Mouse (Mus musculus): ENCODE data around the gene Nrtn. TPM values are rescaled to one million over a fixed set of nuclear protein-coding genes. Genes with fewer than 3 reads are reported as not detected.
A peak's percentile ranks its signal among the peaks of the same experiment; 100 is the strongest.

The Nrtn gene
- polyA plus RNA-seq, 1 experiment from 2014 or later, result 11.8 TPM

DNA sequence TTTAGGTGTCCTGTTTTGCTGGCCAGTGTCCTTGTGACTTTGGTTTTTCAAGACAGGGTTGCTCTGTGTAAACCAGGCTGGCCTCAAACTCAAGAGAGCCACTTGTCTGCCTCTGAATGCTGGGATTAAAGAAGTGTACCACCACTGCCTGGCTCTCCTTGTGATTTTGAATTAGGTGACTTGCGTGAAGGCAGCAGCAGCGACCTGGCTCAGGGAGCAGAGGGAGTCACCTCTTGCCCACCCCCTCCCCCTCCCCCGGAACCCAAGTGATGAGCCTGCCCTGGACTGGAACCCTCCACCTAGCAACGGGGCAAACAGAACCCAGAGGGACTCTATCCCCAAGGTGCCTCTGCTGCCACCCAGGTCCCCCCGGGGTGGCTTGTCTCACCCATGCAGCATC is 12.6 kb upstream of the Nrtn start, which contains the start of gene Prr22:
Gene Prr22 (plus strand): TSS at position 301 of the 400 bp plus-strand sequence.
- no peak within 1 kb of the TSS for H3K4me2 ChIP-seq (ENCODE audit: low read length)
- no peaks in the 10 kb centered on the region for H3K9me3 ChIP-seq (replicated peaks; ENCODE audit: low read length)
- H3K9ac ChIP-seq (ENCODE audit: low read depth, low read length), result no peak within 1 kb of the TSS
- 88% methylated on average over 5 of the region's 5 CpGs for WGBS
- H3K4me1 ChIP-seq (replicated peaks; ENCODE audit: insufficient read depth, low read length), result peaks cover 6% of the 10 kb centered on the region; the same call in 1 of the 2 replicates
- H3K4me3 ChIP-seq (replicated peaks; ENCODE audit: low read depth, low read length), result no peak within 1 kb of the TSS
- no peak for TF ChIP-seq CTCF (IDR thresholded peaks at IDR 0.05; ENCODE audit: low read depth)
- ATAC-seq (replicated peaks; ENCODE audit: low FRiP score, low read depth), result no peak
- H3K36me3 ChIP-seq (ENCODE audit: insufficient read depth, low read length), result peaks cover 27% of the 10 kb centered on the region
- H3K27me3 ChIP-seq (ENCODE audit: insufficient read depth, low read length), result no peaks in the 10 kb centered on the region
- DNase-seq (ENCODE audit: low spot score), result no peak
- H3K27ac ChIP-seq, result no peak within 1 kb of the TSS

DNA sequence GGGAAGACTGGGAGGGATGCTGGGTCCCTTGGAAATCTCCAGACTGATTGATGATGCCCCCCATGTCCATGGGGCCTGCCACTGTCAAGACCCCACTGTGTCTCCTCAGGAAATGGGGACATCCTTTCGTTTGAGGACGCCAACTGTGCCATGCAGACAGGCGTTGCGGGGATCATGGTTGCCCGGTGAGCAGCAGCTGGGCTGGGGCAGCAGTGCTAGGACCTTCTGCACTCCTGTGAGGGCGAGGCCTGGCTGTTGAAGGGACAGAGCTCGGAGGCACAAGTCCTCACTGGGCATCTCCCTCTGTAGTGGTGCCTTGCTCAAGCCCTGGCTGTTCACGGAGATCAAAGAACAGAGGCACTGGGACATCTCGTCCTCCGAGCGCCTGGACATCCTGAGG is 11.6 kb upstream of the Nrtn start:
- no peak overlapping the region for H3K4me3 ChIP-seq (replicated peaks; ENCODE audit: low read depth, low read length)
- H3K27me3 ChIP-seq (ENCODE audit: insufficient read depth, low read length), result no peaks in the 10 kb centered on the region
- no peak for ATAC-seq (replicated peaks; ENCODE audit: low FRiP score, low read depth)

DNA sequence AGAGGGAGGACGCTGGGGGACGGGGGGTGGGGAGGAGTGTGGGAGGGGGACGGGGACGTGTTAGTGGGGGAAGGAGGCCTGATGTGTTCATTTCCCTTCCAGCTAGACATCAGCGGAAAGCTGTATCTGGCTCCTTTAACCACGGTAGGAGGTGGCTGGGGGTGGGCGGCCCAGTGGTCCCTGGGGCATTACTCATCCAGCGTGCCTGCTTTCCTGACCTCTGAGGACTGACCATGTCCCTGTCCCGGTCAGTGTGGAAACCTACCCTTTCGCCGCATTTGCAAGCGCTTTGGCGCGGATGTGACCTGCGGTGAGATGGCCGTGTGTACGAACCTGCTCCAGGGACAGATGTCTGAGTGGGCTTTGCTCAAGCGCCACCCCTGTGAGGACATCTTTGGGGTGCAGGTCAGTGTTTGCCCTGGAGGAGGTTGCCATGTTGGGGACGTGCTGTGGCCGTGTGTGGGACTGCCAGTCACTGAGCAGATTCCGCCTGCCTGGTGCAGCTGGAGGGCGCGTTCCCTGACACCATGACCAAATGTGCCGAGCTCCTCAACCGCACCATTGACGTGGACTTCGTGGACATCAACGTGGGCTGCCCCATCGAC is 10.3 kb upstream of the Nrtn start:
- no peak for ATAC-seq (replicated peaks; ENCODE audit: low FRiP score, low read depth)
- no peak overlapping the region for H3K4me3 ChIP-seq (replicated peaks; ENCODE audit: low read depth, low read length)
- no peak overlapping the region for H3K9ac ChIP-seq (ENCODE audit: low read depth, low read length)
- WGBS, result 95% methylated on average over 29 of the region's 29 CpGs
- H3K27me3 ChIP-seq (ENCODE audit: insufficient read depth, low read length), result no peaks in the 10 kb centered on the region
- H3K4me1 ChIP-seq (replicated peaks; ENCODE audit: insufficient read depth, low read length), result peaks cover 8% of the 10 kb centered on the region; the same call in 1 of the 2 replicates
- no peak for DNase-seq (ENCODE audit: low spot score)
- H3K9me3 ChIP-seq (replicated peaks; ENCODE audit: low read length), result no peaks in the 10 kb centered on the region
- no peak for TF ChIP-seq CTCF (IDR thresholded peaks at IDR 0.05; ENCODE audit: low read depth)
- no peak overlapping the region for H3K27ac ChIP-seq
- no peak overlapping the region for H3K4me2 ChIP-seq (ENCODE audit: low read length)
- peaks cover 27% of the 10 kb centered on the region for H3K36me3 ChIP-seq (ENCODE audit: insufficient read depth, low read length)

More for the DNA sequence above, 11.6 kb upstream of the Nrtn start:
- Histone ChIP-seq H3K9me3 (replicated peaks; ENCODE audit: low read length) (no peaks in the 10 kb centered on the region), H3K4me2 (ENCODE audit: low read length) (no peak overlapping the region), H3K9ac (ENCODE audit: low read depth, low read length) (no peak overlapping the region), H3K4me1 (replicated peaks; ENCODE audit: insufficient read depth, low read length) (peaks cover 6% of the 10 kb centered on the region; the same call in 1 of the 2 replicates), H3K36me3 (ENCODE audit: insufficient read depth, low read length) (peaks cover 27% of the 10 kb centered on the region), H3K27ac (no peak overlapping the region)
- WGBS, result 95% methylated on average over 11 of the region's 11 CpGs
- no peak for TF ChIP-seq CTCF (IDR thresholded peaks at IDR 0.05; ENCODE audit: low read depth)
- no peak for DNase-seq (ENCODE audit: low spot score)

DNA sequence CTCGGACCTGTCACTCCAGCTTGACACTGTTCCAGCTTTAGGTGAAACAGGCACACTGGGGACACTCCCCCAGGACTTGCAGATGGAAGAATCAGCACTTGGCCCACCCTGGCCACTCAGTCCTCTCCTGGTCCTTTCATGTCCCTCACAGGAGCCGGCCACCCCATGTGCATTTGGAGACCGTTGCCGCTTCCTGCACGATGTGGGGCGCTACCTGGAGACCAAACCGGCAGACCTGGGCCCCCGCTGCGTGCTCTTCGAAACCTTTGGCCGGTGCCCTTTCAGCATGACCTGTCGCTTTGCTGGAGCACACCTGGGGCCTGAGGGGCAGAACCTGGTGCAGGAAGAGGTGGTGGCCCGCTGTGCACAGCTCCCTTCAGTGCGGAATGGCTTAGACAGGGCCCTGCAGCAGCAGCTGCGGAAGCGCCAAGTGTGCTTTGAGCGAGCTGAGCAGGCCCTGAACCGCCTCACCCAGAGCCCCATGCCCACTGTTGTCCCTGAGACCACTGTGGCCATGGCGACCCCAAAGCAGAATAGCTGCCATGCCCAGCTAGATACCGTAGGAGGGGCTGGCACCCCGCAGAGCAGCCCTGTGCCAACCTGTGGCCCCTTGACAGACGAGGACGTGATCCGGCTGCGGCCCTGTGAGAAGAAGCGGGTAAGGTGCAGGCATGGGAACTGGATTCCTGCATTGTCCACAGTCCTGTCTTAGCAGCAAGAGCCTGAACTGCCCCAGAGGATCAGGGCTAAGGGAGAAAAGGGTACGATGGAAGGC is 9.5 kb upstream of the Nrtn start:
- DNase-seq (ENCODE audit: low spot score) (no peak), ATAC-seq (replicated peaks; ENCODE audit: low FRiP score, low read depth) (no peak)
- no peak overlapping the region for H3K4me2 ChIP-seq (ENCODE audit: low read length)
- no peak overlapping the region for H3K4me3 ChIP-seq (replicated peaks; ENCODE audit: low read depth, low read length)
- no peak overlapping the region for H3K27ac ChIP-seq
- peaks cover 27% of the 10 kb centered on the region for H3K36me3 ChIP-seq (ENCODE audit: insufficient read depth, low read length)
- H3K9me3 ChIP-seq (replicated peaks; ENCODE audit: low read length), result no peaks in the 10 kb centered on the region
- no peak for TF ChIP-seq CTCF (IDR thresholded peaks at IDR 0.05; ENCODE audit: low read depth)
- no peaks in the 10 kb centered on the region for H3K27me3 ChIP-seq (ENCODE audit: insufficient read depth, low read length)
- no peak overlapping the region for H3K9ac ChIP-seq (ENCODE audit: low read depth, low read length)
- WGBS, result 96% methylated on average over 27 of the region's 27 CpGs
- peaks cover 15% of the 10 kb centered on the region for H3K4me1 ChIP-seq (replicated peaks; ENCODE audit: insufficient read depth, low read length)

DNA sequence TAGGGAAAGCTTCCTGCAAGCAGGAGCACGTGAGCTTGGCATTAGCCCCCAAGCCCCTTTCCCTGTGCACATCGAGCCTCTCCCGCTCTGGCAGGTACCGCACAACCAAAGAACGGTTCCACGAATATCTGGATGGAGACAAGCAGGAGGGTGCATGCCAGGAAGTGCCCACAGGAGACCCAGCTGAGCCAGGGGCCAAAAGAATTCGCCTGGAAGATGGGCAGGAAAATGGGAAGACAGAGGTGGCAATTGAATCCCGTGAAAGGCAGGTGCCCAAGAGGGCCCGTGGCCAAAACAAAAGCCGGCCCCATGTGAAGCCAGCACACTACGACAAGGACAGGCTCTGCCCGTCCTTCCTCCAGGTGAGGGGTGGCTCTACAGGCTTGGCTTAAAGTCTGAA is 8.1 kb upstream of the Nrtn start:
- Histone ChIP-seq H3K9me3 (replicated peaks; ENCODE audit: low read length) (no peaks in the 10 kb centered on the region), H3K27me3 (ENCODE audit: insufficient read depth, low read length) (no peaks in the 10 kb centered on the region), H3K36me3 (ENCODE audit: insufficient read depth, low read length) (peaks cover 23% of the 10 kb centered on the region), H3K4me1 (replicated peaks; ENCODE audit: insufficient read depth, low read length) (peaks cover 19% of the 10 kb centered on the region), H3K27ac (0 out of 2 replicates have a peak overlapping the region, but pooled peaks have one; percentile 97), H3K4me3 (replicated peaks; ENCODE audit: low read depth, low read length) (peak overlapping the region; percentile 81), H3K9ac (ENCODE audit: low read depth, low read length) (peak overlapping the region; percentile 86), H3K4me2 (ENCODE audit: low read length) (peak overlapping the region; percentile 74)
- no peak for TF ChIP-seq CTCF (IDR thresholded peaks at IDR 0.05; ENCODE audit: low read depth)
- WGBS, result 62% methylated on average over 12 of the region's 12 CpGs
- no peak for ATAC-seq (replicated peaks; ENCODE audit: low FRiP score, low read depth)
- DNase-seq (ENCODE audit: low spot score), result no peak

DNA sequence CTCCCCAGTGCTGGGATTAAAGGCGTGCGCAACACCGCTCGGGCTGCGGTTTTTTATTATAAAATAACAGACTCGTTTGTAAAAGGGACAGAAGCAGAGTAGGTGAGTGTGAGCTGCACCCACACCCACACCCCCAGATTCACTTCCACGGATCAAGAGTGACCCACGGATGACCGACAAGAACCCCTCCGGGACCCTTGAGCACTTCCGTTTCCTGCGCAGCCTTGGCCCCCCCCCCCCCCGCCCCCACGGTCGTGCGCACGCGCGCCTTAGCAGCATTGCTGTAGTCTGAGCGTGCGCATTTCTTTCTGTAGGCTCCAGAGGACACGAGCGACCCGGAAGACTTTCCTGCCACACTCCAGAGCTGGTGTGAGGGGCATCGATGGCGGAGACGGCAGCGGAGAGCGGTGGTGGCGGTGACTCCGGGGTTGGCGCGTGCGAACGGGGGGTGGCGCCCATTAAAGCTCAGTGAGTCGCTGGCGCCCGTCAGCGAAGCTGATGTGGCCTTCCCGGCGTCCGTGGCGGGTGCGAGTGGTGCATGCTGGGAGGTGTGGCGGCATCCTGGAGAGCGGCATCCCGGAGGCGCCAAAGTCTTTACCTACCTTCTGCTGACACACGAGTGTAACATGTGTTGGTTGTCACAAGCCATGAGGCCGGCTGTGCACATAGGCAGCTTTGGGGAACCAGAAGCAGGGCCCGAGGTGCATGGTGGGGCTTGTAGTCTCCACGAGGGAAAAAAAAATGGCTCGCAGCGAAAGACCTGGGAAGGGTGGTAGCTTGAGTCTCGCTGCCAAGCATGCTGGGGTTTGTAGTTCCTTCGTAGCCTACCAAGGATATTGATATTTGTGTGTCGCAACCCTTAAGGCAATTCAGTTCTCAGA is 7.4 kb upstream of the Nrtn start, which contains the start of gene Dus3l:
Gene Dus3l (plus strand): TSS at position 284 of the 881 bp plus-strand sequence.
- WGBS, result 1% methylated on average over 58 of the region's 58 CpGs
- Histone ChIP-seq H3K9me3 (replicated peaks; ENCODE audit: low read length) (no peaks in the 10 kb centered on the region), H3K4me2 (ENCODE audit: low read length) (peak within 1 kb of the TSS; percentile 74), H3K27ac (peak within 1 kb of the TSS; percentile 97), H3K27me3 (ENCODE audit: insufficient read depth, low read length) (no peaks in the 10 kb centered on the region), H3K4me1 (replicated peaks; ENCODE audit: insufficient read depth, low read length) (peaks cover 19% of the 10 kb centered on the region), H3K9ac (ENCODE audit: low read depth, low read length) (peak within 1 kb of the TSS; percentile 86), H3K36me3 (ENCODE audit: insufficient read depth, low read length) (peaks cover 23% of the 10 kb centered on the region), H3K4me3 (replicated peaks; ENCODE audit: low read depth, low read length) (peak within 1 kb of the TSS; percentile 81)
- ATAC-seq (replicated peaks; ENCODE audit: low FRiP score, low read depth) (peak; percentile 79), DNase-seq (ENCODE audit: low spot score) (peak; percentile 97)
- no peak for TF ChIP-seq CTCF (IDR thresholded peaks at IDR 0.05; ENCODE audit: low read depth)
